In the genomic region with DNA sequence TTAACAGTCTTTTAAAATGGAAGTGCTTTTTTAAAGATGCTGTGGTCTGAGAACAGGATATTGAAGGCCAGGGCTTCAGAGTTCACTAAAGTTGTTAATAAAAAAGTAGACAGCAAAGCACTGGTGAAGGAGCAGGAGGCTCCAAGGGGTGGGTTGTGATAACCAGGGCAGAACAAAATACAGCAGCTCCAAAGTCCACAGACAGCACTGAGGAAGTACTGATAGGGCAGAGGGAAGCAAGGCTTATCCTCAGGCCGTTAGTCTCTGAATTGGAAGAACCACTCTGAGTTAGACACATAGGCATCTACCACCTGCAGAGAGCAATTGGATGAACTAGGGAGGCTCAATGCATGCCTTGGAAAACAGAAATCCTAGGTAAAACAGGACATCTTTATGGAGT, we compare ENCODE assay signal across 29 mouse cellular contexts.
DNase-seq lines count a peak whose midpoint lies in the region; ATAC-seq lines count a peak whose summit lies in the region.
"Had no signal": no experiment of that assay in that cellular context is flagged by ENCODE, and none has a peak within 500 bp of the region (broad histone marks: within the 10 kb centered on the region; RNA-seq: fewer than 3 reads in every experiment).

No protein-coding gene starts in this region.

- no peak overlapping the region for H3K4me3 ChIP-seq in liver, embryonic 11.5 days (ENCODE audit: low read depth, low read length)
- H3K4me3 ChIP-seq in midbrain, embryonic 14.5 days (replicated peaks; ENCODE audit: low read depth, low read length): no peak overlapping the region
- H3K4me3 ChIP-seq: embryonic facial prominence, embryonic 12.5 days; heart, embryonic 13.5 days; hindbrain, embryonic 13.5 days; layer of hippocampus, adult 2 months; midbrain, embryonic 15.5 days had no signal

- 23% methylated on average over 1 of the region's 1 CpGs for WGBS in liver, embryonic 11.5 days
- WGBS in midbrain, embryonic 14.5 days: 76% methylated on average over 1 of the region's 1 CpGs

- H3K27ac ChIP-seq in liver, embryonic 11.5 days (ENCODE audit: low read depth, low read length): no peak overlapping the region
- H3K27ac ChIP-seq in midbrain, embryonic 14.5 days (replicated peaks; ENCODE audit: low read depth, low read length): no peak overlapping the region
- H3K27ac ChIP-seq: embryonic facial prominence, embryonic 12.5 days; heart, embryonic 13.5 days; hindbrain, embryonic 13.5 days; layer of hippocampus, adult 2 months; midbrain, embryonic 15.5 days; stomach, postnatal 0 days had no signal

- H3K36me3 ChIP-seq in liver, embryonic 11.5 days (ENCODE audit: control insufficient read depth, insufficient read depth, low read length): no peaks in the 10 kb centered on the region
- no peaks in the 10 kb centered on the region for H3K36me3 ChIP-seq in midbrain, embryonic 14.5 days (ENCODE audit: control insufficient read depth, insufficient read depth, low read length)
- H3K36me3 ChIP-seq: embryonic facial prominence, embryonic 12.5 days; heart, embryonic 13.5 days; hindbrain, embryonic 13.5 days; midbrain, embryonic 15.5 days had no signal

- H3K9me3 ChIP-seq in liver, embryonic 11.5 days (ENCODE audit: control insufficient read depth, low read length): no peaks in the 10 kb centered on the region
- no peaks in the 10 kb centered on the region for H3K9me3 ChIP-seq in midbrain, embryonic 14.5 days (ENCODE audit: control insufficient read depth, low read length)
- H3K9me3 ChIP-seq: embryonic facial prominence, embryonic 12.5 days; heart, embryonic 13.5 days; hindbrain, embryonic 13.5 days; midbrain, embryonic 15.5 days had no signal

- no peak overlapping the region for H3K4me2 ChIP-seq in liver, embryonic 11.5 days
- no peak overlapping the region for H3K4me2 ChIP-seq in midbrain, embryonic 14.5 days (ENCODE audit: low read length)
- H3K4me2 ChIP-seq: embryonic facial prominence, embryonic 12.5 days; heart, embryonic 13.5 days; hindbrain, embryonic 13.5 days; midbrain, embryonic 15.5 days had no signal

- ATAC-seq in erythroid progenitor cell, adult 5-6 weeks (replicated peaks; ENCODE audit: low FRiP score, poor library complexity, severe bottlenecking): peak; percentile 39; the same call in 1 of the 2 replicates
- ATAC-seq in liver, embryonic 11.5 days (replicated peaks; ENCODE audit: low FRiP score): peak; percentile 80
- ATAC-seq in megakaryocyte progenitor cell, adult 5-6 weeks (replicated peaks; ENCODE audit: poor library complexity): peak; percentile 85
- no peak for ATAC-seq in midbrain, embryonic 14.5 days (ENCODE audit: low FRiP score, low TSS enrichment)
- ATAC-seq: forebrain, embryonic 16.5 days; midbrain, embryonic 15.5 days; Patski had no signal

- H3K4me1 ChIP-seq in liver, embryonic 11.5 days (replicated peaks; ENCODE audit: control insufficient read depth, insufficient read depth, low read length): no peaks in the 10 kb centered on the region
- no peaks in the 10 kb centered on the region for H3K4me1 ChIP-seq in midbrain, embryonic 14.5 days (ENCODE audit: control insufficient read depth, insufficient read depth, low read length)
- H3K4me1 ChIP-seq: embryonic facial prominence, embryonic 12.5 days; heart, embryonic 13.5 days; hindbrain, embryonic 13.5 days; midbrain, embryonic 15.5 days had no signal

- peak; percentile 76 for DNase-seq in MEL-GATA-1-ER (ENCODE audit: extremely low read depth, low read depth)
- DNase-seq in liver, embryonic 11.5 days (ENCODE audit: low spot score): no peak
- no peak for DNase-seq in layer of hippocampus, adult 9-10 months (ENCODE audit: low spot score)
- no peak for DNase-seq in ovary, postnatal 10 days (ENCODE audit: low spot score)
- DNase-seq in midbrain, embryonic 14.5 days: no peak
- DNase-seq: adrenal gland, postnatal 10 days; cerebellum, adult 9-10 months; cerebellum, postnatal 36 days; embryo, embryonic 11 days; heart, postnatal 14 days; kidney, adult 2 months; kidney, postnatal 36 days; left cerebral cortex, postnatal 4 days; lung, adult 2 months; lung, postnatal 10 days; right cerebral cortex, postnatal 4 days; thymus, adult 2 months; thymus, postnatal 36 days had no signal

- H3K27me3 ChIP-seq in liver, embryonic 11.5 days (replicated peaks; ENCODE audit: control insufficient read depth, insufficient read depth, low read length): no peaks in the 10 kb centered on the region
- H3K27me3 ChIP-seq in midbrain, embryonic 14.5 days (ENCODE audit: control insufficient read depth, insufficient read depth, low read length): no peaks in the 10 kb centered on the region
- H3K27me3 ChIP-seq: CH12.LX; embryonic facial prominence, embryonic 12.5 days; heart, embryonic 13.5 days; hindbrain, embryonic 13.5 days; midbrain, embryonic 15.5 days; Patski had no signal

- no peak overlapping the region for H3K9ac ChIP-seq in liver, embryonic 11.5 days (ENCODE audit: low read depth, low read length)
- H3K9ac ChIP-seq in midbrain, embryonic 14.5 days (replicated peaks; ENCODE audit: low read length): no peak overlapping the region
- H3K9ac ChIP-seq: embryonic facial prominence, embryonic 12.5 days; heart, embryonic 13.5 days; hindbrain, embryonic 13.5 days; midbrain, embryonic 15.5 days had no signal
